Mouse (Mus musculus): ENCODE measurements around the gene Rab6b. TPM values are rescaled to one million over a fixed set of nuclear protein-coding genes. Genes with fewer than 3 reads are reported as not detected.
"Not testable (repeated sequence)": the region's sequence is repeated elsewhere in the genome, so short reads cannot be mapped to it uniquely, and the experiment has no call there.

Rab6b gene
- total and polyA plus RNA-seq, 3 experiments = 0.16 TPM; not detected in 2

DNA sequence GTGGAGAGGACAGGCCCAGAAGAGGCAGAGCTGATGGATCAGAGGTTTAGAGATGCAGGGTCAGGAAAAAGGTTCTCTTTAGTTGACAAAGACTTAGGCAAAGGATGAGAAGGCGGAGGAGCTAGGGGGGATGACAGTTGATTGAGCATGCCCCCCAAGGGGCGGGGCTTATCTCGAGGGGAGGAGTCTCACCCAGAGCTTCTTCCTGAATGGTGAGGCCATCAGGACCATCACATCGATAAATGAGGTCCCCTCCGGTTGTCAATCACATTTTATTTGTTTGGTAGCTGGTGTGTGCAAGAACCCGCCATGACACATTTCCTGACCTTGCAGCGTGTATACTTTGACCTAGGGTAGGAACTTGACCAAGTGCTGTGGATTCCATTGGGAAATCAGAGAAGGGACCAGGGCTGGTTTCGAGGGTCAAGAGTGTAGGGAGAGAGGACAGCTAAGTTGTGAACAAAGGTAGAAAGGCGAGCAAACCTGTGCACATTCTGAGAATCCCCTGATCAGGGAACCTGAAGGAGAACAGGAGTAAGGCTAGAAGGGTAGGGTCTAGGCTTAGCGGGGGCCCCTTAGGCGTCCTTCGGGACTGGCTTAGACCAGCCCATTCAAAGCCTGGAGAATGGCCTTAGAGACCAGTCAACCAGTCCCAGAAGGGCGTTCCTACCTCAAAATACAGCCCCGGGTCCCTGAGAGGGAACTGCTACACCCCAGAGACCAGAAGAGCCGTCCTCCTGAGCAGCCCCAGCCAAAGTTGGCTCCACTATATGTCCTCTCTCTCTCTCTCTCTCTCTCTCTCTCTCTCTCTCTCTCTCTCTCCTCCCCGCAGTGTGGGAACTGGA lies 20.3 kb upstream of the Rab6b start:
- DNase-seq (ENCODE audit: low spot score) (no peak), ATAC-seq (ENCODE audit: extremely low read depth, insufficient number of reproducible peaks, low FRiP score, poor library complexity, severe bottlenecking) (no peak)
- H3K4me3 ChIP-seq (ENCODE audit: low read depth, low read length) = no peak overlapping the region

DNA sequence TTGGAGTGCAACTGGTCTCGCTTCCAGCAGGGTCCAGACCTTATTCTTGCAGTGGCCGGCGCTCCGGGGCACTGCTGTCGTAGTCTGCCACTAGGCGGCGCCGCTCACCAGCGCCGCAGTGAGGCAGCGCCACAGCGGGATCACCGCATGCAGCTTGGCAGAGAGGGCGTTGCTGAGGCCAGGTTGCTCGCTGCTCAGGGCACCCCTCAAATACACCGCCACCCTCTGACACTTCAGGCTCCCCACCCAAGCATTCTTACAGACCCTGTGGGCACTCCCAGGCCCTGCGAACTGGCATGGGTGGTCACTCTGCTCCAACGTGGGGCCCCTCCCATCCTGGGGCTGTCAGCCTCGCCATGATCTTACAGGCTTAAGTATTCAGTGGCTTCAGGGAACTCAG lies 19.3 kb upstream of the Rab6b start:
- Histone ChIP-seq H3K9me3 (replicated peaks) (no peaks in the 10 kb centered on the region), H3K27me3 (ENCODE audit: insufficient read depth, low read length) (peaks cover 28% of the 10 kb centered on the region), H3K4me3 (ENCODE audit: low read depth, low read length) (peak overlapping the region; percentile 50; the same call in 1 of the 2 replicates), H3K4me1 (ENCODE audit: insufficient read depth, low read depth, low read length) (peaks cover 36% of the 10 kb centered on the region), H3K36me3 (replicated peaks) (no peaks in the 10 kb centered on the region)
- DNase-seq (ENCODE audit: low spot score) (no peak), ATAC-seq (ENCODE audit: extremely low read depth, insufficient number of reproducible peaks, low FRiP score, poor library complexity, severe bottlenecking) (no peak)
- TF ChIP-seq CTCF (IDR thresholded peaks at IDR 0.05; ENCODE audit: low read depth, low read length) = peak; percentile 38; the same call in 1 of the 2 replicates
- no peak for TF ChIP-seq GATA1 (IDR thresholded peaks at IDR 0.05; ENCODE audit: borderline replicate concordance, low read length)

More for the DNA sequence above, 20.3 kb upstream of the Rab6b start:
- TF ChIP-seq CTCF (IDR thresholded peaks at IDR 0.05; ENCODE audit: low read depth, low read length) = no peak
- no peak for TF ChIP-seq TAL1 (conservative IDR thresholded peaks at IDR 0.05; ENCODE audit: low read depth, low read length)
- TF ChIP-seq POLR2AphosphoS5 (IDR thresholded peaks at IDR 0.05; ENCODE audit: insufficient replicate concordance, low read depth, low read length) = no peak
- TF ChIP-seq GATA2 (IDR thresholded peaks at IDR 0.05; ENCODE audit: borderline replicate concordance, low read depth, low read length) = no peak
- no peak for TF ChIP-seq GATA1 (IDR thresholded peaks at IDR 0.05; ENCODE audit: borderline replicate concordance, low read length)
- Histone ChIP-seq H3K9me3 (replicated peaks) (no peaks in the 10 kb centered on the region), H3K36me3 (replicated peaks) (no peaks in the 10 kb centered on the region), H3K4me1 (ENCODE audit: insufficient read depth, low read depth, low read length) (peaks cover 36% of the 10 kb centered on the region), H3K27me3 (ENCODE audit: insufficient read depth, low read length) (peaks cover 36% of the 10 kb centered on the region)

DNA sequence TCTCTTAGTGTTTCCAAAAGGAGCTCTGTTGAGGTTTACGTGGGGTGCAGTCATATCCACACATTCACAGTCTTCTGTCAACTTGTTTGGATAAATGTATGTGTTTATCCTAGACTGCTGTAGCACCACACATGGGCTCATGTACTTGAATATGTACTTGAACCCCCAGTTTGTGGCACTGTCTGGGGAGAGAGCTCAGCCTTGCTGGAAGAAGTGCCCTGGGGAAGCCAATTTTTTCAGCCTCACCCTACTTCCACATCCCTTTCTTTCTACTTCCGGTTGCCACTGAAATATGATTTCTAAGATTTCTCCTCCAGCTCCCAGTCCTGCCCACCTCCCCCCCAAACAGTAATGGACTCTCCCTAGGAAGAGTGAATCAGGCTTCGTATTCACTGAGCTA lies 17.9 kb upstream of the Rab6b start:
- no peak for ATAC-seq (ENCODE audit: extremely low read depth, insufficient number of reproducible peaks, low FRiP score, poor library complexity, severe bottlenecking)
- no peak for TF ChIP-seq GATA2 (IDR thresholded peaks at IDR 0.05; ENCODE audit: borderline replicate concordance, low read depth, low read length)
- TF ChIP-seq CTCF (IDR thresholded peaks at IDR 0.05; ENCODE audit: low read depth, low read length) = no peak
- no peak for TF ChIP-seq GATA1 (IDR thresholded peaks at IDR 0.05; ENCODE audit: borderline replicate concordance, low read length)
- TF ChIP-seq TAL1 (conservative IDR thresholded peaks at IDR 0.05; ENCODE audit: low read depth, low read length) = no peak
- TF ChIP-seq POLR2AphosphoS5 (IDR thresholded peaks at IDR 0.05; ENCODE audit: insufficient replicate concordance, low read depth, low read length) = no peak
- peaks cover 29% of the 10 kb centered on the region for H3K27me3 ChIP-seq (ENCODE audit: insufficient read depth, low read length)
- H3K4me1 ChIP-seq (ENCODE audit: insufficient read depth, low read depth, low read length) = peaks cover 36% of the 10 kb centered on the region
- no peaks in the 10 kb centered on the region for H3K36me3 ChIP-seq (replicated peaks)
- H3K9me3 ChIP-seq (replicated peaks) = 0 out of 2 replicates have a peak, but pooled peaks cover 1% of the 10 kb centered on the region
- no peak overlapping the region for H3K4me3 ChIP-seq (ENCODE audit: low read depth, low read length)
- DNase-seq (ENCODE audit: low spot score) = no peak

DNA sequence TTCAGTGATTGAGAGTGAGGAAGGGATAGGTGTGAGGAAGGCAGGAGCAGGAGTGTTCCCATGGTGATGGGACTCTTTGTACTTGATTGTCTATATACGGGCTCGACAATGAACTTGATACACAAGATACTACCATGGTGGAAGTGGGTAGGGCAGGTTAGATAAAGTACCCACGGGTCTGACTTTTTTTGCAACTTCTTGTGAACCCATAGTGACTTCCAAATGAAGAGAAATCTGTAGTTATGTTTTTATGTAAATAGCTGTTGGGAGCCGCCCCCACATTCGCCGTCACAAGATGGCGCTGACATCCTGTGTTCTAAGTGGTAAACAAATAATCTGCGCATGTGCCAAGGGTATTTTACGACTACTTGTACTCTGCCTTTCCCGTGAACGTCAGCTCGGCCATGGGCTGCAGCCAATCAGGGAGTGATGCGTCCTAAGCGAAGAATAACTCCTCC lies 3.2 kb upstream of the Rab6b start:
- not testable (repeated sequence) for H3K9me3 ChIP-seq (replicated peaks); DNase-seq (ENCODE audit: low spot score); H3K4me1 ChIP-seq (ENCODE audit: insufficient read depth, low read depth, low read length); ATAC-seq (ENCODE audit: extremely low read depth, insufficient number of reproducible peaks, low FRiP score, poor library complexity, severe bottlenecking); H3K4me3 ChIP-seq (ENCODE audit: low read depth, low read length); H3K36me3 ChIP-seq (replicated peaks)
- H3K27me3 ChIP-seq (ENCODE audit: insufficient read depth, low read length) = peaks cover 29% of the 10 kb centered on the region

DNA sequence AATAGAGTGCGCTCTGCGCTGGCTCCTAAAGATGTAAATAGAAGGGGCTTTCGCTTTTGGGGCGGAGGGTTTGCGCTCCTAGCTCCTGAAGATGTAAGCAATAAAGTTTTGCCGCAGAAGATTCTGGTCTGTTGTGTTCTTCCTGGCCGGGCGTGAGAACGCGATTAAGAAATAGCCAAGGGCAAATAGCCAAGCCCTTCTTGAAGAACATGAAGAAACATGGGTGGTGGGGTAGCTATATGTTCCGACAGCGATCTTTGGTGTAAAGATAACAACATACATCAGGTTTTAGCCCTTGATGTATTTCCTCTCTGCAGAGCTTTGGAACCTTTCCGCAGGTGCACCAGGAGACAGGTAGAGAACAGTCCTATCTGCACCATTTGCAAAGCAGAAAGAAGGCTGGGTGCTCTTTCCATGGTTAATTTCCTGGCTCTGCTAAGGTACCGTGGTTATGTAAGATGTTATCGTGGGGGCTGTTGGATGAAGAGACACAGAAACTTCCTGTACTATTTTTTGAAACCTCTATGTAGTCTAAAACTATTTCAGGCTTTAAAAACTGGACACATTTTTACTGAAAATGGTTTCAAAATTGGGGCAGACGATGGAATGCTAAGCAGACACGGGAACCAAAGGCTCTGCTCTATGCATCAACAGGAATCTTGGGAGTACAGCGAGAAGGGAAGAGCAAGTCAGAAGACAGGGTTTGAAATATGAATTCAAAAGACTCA lies 2.5 kb upstream of the Rab6b start:
- H3K27me3 ChIP-seq (ENCODE audit: insufficient read depth, low read length) = peaks cover 33% of the 10 kb centered on the region
- H3K36me3 ChIP-seq (replicated peaks) = no peaks in the 10 kb centered on the region
- no peak overlapping the region for H3K4me3 ChIP-seq (ENCODE audit: low read depth, low read length)
- H3K9me3 ChIP-seq (replicated peaks) = peaks cover 7% of the 10 kb centered on the region
- ATAC-seq (ENCODE audit: extremely low read depth, insufficient number of reproducible peaks, low FRiP score, poor library complexity, severe bottlenecking) (no peak), DNase-seq (ENCODE audit: low spot score) (no peak)
- no peak for TF ChIP-seq CTCF (IDR thresholded peaks at IDR 0.05; ENCODE audit: low read depth, low read length)
- no peak for TF ChIP-seq TAL1 (conservative IDR thresholded peaks at IDR 0.05; ENCODE audit: low read depth, low read length)
- TF ChIP-seq GATA2 (IDR thresholded peaks at IDR 0.05; ENCODE audit: borderline replicate concordance, low read depth, low read length) = no peak
- no peak for TF ChIP-seq GATA1 (IDR thresholded peaks at IDR 0.05; ENCODE audit: borderline replicate concordance, low read length)
- TF ChIP-seq POLR2AphosphoS5 (IDR thresholded peaks at IDR 0.05; ENCODE audit: insufficient replicate concordance, low read depth, low read length) = no peak
- H3K4me1 ChIP-seq (ENCODE audit: insufficient read depth, low read depth, low read length) = no peaks in the 10 kb centered on the region

DNA sequence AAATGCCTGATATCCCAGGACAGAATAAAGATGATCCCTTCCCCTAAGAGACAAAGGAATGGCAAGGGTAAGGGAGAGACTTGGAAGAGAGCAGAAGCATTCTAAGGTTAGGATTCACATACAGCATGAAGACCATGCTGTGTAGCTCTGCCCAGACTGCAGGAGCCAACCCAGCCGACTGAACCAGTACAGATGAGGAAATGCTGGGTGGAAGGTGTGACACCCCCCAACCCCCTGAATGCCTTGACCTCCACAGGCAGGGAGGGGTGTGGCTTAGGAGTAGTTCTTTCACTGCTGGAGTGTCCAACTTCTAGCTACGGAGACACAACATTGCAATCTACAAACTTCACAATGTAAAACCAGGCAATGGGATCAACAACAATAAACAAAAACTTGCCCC lies 1.7 kb upstream of the Rab6b start:
- no peak for TF ChIP-seq CTCF (IDR thresholded peaks at IDR 0.05; ENCODE audit: low read depth, low read length)
- TF ChIP-seq GATA1 (IDR thresholded peaks at IDR 0.05; ENCODE audit: borderline replicate concordance, low read length) = no peak
- no peak for TF ChIP-seq GATA2 (IDR thresholded peaks at IDR 0.05; ENCODE audit: borderline replicate concordance, low read depth, low read length)
- TF ChIP-seq POLR2AphosphoS5 (IDR thresholded peaks at IDR 0.05; ENCODE audit: insufficient replicate concordance, low read depth, low read length) = no peak
- TF ChIP-seq TAL1 (conservative IDR thresholded peaks at IDR 0.05; ENCODE audit: low read depth, low read length) = no peak

More for the DNA sequence above, 1.7 kb upstream of the Rab6b start:
- no peaks in the 10 kb centered on the region for H3K36me3 ChIP-seq (replicated peaks)
- H3K4me1 ChIP-seq (ENCODE audit: insufficient read depth, low read depth, low read length) = no peaks in the 10 kb centered on the region
- H3K4me3 ChIP-seq (ENCODE audit: low read depth, low read length) = no peak overlapping the region
- peaks cover 7% of the 10 kb centered on the region for H3K9me3 ChIP-seq (replicated peaks)
- peaks cover 37% of the 10 kb centered on the region for H3K27me3 ChIP-seq (ENCODE audit: insufficient read depth, low read length)
- ATAC-seq (ENCODE audit: extremely low read depth, insufficient number of reproducible peaks, low FRiP score, poor library complexity, severe bottlenecking) = no peak
- DNase-seq (ENCODE audit: low spot score) = no peak
